Mouse (Mus musculus): Measurements from ENCODE around the gene Tdrkh. TPM values are rescaled to one million over a fixed set of nuclear protein-coding genes. Genes with fewer than 3 reads are reported as not detected.

Gene Tdrkh
- polyA plus RNA-seq, 1 experiment, result not detected

- peaks cover 42% of the 10 kb centered on the region for H3K4me1 ChIP-seq (ENCODE audit: control insufficient read depth, insufficient read depth, insufficient read length, low read length)
- H3K36me3 ChIP-seq (ENCODE audit: control insufficient read depth, insufficient read depth, low read length), result peaks cover 10% of the 10 kb centered on the region
- 86% methylated on average over 5 of the region's 5 CpGs for WGBS
- H3K4me3 ChIP-seq (ENCODE audit: low read depth, low read length), result no peak overlapping the region
- TF ChIP-seq POLR2A (IDR thresholded peaks at IDR 0.05; ENCODE audit: low read depth, low read length), result no peak
- TF ChIP-seq CTCF (IDR thresholded peaks at IDR 0.05; ENCODE audit: extremely low read depth, insufficient read length, insufficient replicate concordance, low read depth, low read length), result no peak
- H3K27me3 ChIP-seq (ENCODE audit: control insufficient read depth, insufficient read depth, low read length), result no peaks in the 10 kb centered on the region
- H3K27ac ChIP-seq (ENCODE audit: insufficient read depth, low read depth, low read length), result no peak overlapping the region
Measured at GRCm38 (mm10) chr3:94375861-94376260, 37.2 kb upstream of the Tdrkh start.

- peak overlapping the region; percentile 4; the same call in 1 of the 2 replicates for H3K4me3 ChIP-seq (ENCODE audit: low read depth, low read length)
- peaks cover 10% of the 10 kb centered on the region for H3K36me3 ChIP-seq (ENCODE audit: control insufficient read depth, insufficient read depth, low read length)
- peaks cover 36% of the 10 kb centered on the region for H3K4me1 ChIP-seq (ENCODE audit: control insufficient read depth, insufficient read depth, insufficient read length, low read length)
- 39% methylated on average over 13 of the region's 13 CpGs for WGBS
- H3K27ac ChIP-seq (ENCODE audit: insufficient read depth, low read depth, low read length), result no peak overlapping the region
- no peaks in the 10 kb centered on the region for H3K27me3 ChIP-seq (ENCODE audit: control insufficient read depth, insufficient read depth, low read length)
- TF ChIP-seq POLR2A (IDR thresholded peaks at IDR 0.05; ENCODE audit: low read depth, low read length) (no peak), CTCF (IDR thresholded peaks at IDR 0.05; ENCODE audit: extremely low read depth, insufficient read length, insufficient replicate concordance, low read depth, low read length) (no peak)
Measured at GRCm38 (mm10) chr3:94377028-94377923, 35.8 kb upstream of the Tdrkh start.

- H3K27me3 ChIP-seq (ENCODE audit: control insufficient read depth, insufficient read depth, low read length), result no peaks in the 10 kb centered on the region
- no peak for TF ChIP-seq CTCF (IDR thresholded peaks at IDR 0.05; ENCODE audit: extremely low read depth, insufficient read length, insufficient replicate concordance, low read depth, low read length)
- no peak for TF ChIP-seq POLR2A (IDR thresholded peaks at IDR 0.05; ENCODE audit: low read depth, low read length)
- no peak overlapping the region for H3K4me3 ChIP-seq (ENCODE audit: low read depth, low read length)
- H3K27ac ChIP-seq (ENCODE audit: insufficient read depth, low read depth, low read length), result no peak overlapping the region
- 62% methylated on average over 9 of the region's 9 CpGs for WGBS
- peaks cover 21% of the 10 kb centered on the region for H3K4me1 ChIP-seq (ENCODE audit: control insufficient read depth, insufficient read depth, insufficient read length, low read length)
- peaks cover 10% of the 10 kb centered on the region for H3K36me3 ChIP-seq (ENCODE audit: control insufficient read depth, insufficient read depth, low read length)
Measured at GRCm38 (mm10) chr3:94379831-94380510, 33.1 kb upstream of the Tdrkh start.

GRCm38 (mm10) chr3:94382308-94382707 is 30.8 kb upstream of the Tdrkh start:
- 77% methylated on average over 5 of the region's 5 CpGs for WGBS
- H3K4me3 ChIP-seq (ENCODE audit: low read depth, low read length), result no peak overlapping the region

GRCm38 (mm10) chr3:94383476-94383875 is 29.6 kb upstream of the Tdrkh start:
- Histone ChIP-seq H3K4me1 (ENCODE audit: control insufficient read depth, insufficient read depth, insufficient read length, low read length) (no peaks in the 10 kb centered on the region), H3K27me3 (ENCODE audit: control insufficient read depth, insufficient read depth, low read length) (no peaks in the 10 kb centered on the region), H3K36me3 (ENCODE audit: control insufficient read depth, insufficient read depth, low read length) (peaks cover 17% of the 10 kb centered on the region), H3K27ac (ENCODE audit: insufficient read depth, low read depth, low read length) (no peak overlapping the region), H3K4me3 (ENCODE audit: low read depth, low read length) (no peak overlapping the region)
- WGBS, result 72% methylated on average over 3 of the region's 3 CpGs
- TF ChIP-seq CTCF (IDR thresholded peaks at IDR 0.05; ENCODE audit: extremely low read depth, insufficient read length, insufficient replicate concordance, low read depth, low read length) (no peak), POLR2A (IDR thresholded peaks at IDR 0.05; ENCODE audit: low read depth, low read length) (no peak)

More at GRCm38 (mm10) chr3:94382308-94382707, 30.8 kb upstream of the Tdrkh start:
- Histone ChIP-seq H3K36me3 (ENCODE audit: control insufficient read depth, insufficient read depth, low read length) (peaks cover 10% of the 10 kb centered on the region; the same call in 1 of the 2 replicates), H3K27me3 (ENCODE audit: control insufficient read depth, insufficient read depth, low read length) (no peaks in the 10 kb centered on the region), H3K4me1 (ENCODE audit: control insufficient read depth, insufficient read depth, insufficient read length, low read length) (peaks cover 6% of the 10 kb centered on the region), H3K27ac (ENCODE audit: insufficient read depth, low read depth, low read length) (no peak overlapping the region)
- TF ChIP-seq CTCF (IDR thresholded peaks at IDR 0.05; ENCODE audit: extremely low read depth, insufficient read length, insufficient replicate concordance, low read depth, low read length) (no peak), POLR2A (IDR thresholded peaks at IDR 0.05; ENCODE audit: low read depth, low read length) (no peak)

- no peaks in the 10 kb centered on the region for H3K4me1 ChIP-seq (ENCODE audit: control insufficient read depth, insufficient read depth, insufficient read length, low read length)
- no peaks in the 10 kb centered on the region for H3K27me3 ChIP-seq (ENCODE audit: control insufficient read depth, insufficient read depth, low read length)
- peaks cover 32% of the 10 kb centered on the region for H3K36me3 ChIP-seq (ENCODE audit: control insufficient read depth, insufficient read depth, low read length)
- no peak overlapping the region for H3K4me3 ChIP-seq (ENCODE audit: low read depth, low read length)
- 73% methylated on average over 4 of the region's 4 CpGs for WGBS
- H3K27ac ChIP-seq (ENCODE audit: insufficient read depth, low read depth, low read length), result no peak overlapping the region
- TF ChIP-seq POLR2A (IDR thresholded peaks at IDR 0.05; ENCODE audit: low read depth, low read length) (no peak), CTCF (IDR thresholded peaks at IDR 0.05; ENCODE audit: extremely low read depth, insufficient read length, insufficient replicate concordance, low read depth, low read length) (no peak)
Measured at GRCm38 (mm10) chr3:94386671-94387070, 26.4 kb upstream of the Tdrkh start.

- H3K27ac ChIP-seq (ENCODE audit: insufficient read depth, low read depth, low read length), result no peak overlapping the region
- no peaks in the 10 kb centered on the region for H3K27me3 ChIP-seq (ENCODE audit: control insufficient read depth, insufficient read depth, low read length)
- WGBS, result 94% methylated on average over 10 of the region's 10 CpGs
- H3K36me3 ChIP-seq (ENCODE audit: control insufficient read depth, insufficient read depth, low read length), result peaks cover 34% of the 10 kb centered on the region
- TF ChIP-seq CTCF (IDR thresholded peaks at IDR 0.05; ENCODE audit: extremely low read depth, insufficient read length, insufficient replicate concordance, low read depth, low read length) (no peak), POLR2A (IDR thresholded peaks at IDR 0.05; ENCODE audit: low read depth, low read length) (no peak)
- no peak overlapping the region for H3K4me3 ChIP-seq (ENCODE audit: low read depth, low read length)
- no peaks in the 10 kb centered on the region for H3K4me1 ChIP-seq (ENCODE audit: control insufficient read depth, insufficient read depth, insufficient read length, low read length)
Measured at GRCm38 (mm10) chr3:94387391-94387790, 25.7 kb upstream of the Tdrkh start.

All from small intestine, adult 2 months (tissue).